Mouse (Mus musculus): Measurements from ENCODE around the gene Styk1.

DNA sequence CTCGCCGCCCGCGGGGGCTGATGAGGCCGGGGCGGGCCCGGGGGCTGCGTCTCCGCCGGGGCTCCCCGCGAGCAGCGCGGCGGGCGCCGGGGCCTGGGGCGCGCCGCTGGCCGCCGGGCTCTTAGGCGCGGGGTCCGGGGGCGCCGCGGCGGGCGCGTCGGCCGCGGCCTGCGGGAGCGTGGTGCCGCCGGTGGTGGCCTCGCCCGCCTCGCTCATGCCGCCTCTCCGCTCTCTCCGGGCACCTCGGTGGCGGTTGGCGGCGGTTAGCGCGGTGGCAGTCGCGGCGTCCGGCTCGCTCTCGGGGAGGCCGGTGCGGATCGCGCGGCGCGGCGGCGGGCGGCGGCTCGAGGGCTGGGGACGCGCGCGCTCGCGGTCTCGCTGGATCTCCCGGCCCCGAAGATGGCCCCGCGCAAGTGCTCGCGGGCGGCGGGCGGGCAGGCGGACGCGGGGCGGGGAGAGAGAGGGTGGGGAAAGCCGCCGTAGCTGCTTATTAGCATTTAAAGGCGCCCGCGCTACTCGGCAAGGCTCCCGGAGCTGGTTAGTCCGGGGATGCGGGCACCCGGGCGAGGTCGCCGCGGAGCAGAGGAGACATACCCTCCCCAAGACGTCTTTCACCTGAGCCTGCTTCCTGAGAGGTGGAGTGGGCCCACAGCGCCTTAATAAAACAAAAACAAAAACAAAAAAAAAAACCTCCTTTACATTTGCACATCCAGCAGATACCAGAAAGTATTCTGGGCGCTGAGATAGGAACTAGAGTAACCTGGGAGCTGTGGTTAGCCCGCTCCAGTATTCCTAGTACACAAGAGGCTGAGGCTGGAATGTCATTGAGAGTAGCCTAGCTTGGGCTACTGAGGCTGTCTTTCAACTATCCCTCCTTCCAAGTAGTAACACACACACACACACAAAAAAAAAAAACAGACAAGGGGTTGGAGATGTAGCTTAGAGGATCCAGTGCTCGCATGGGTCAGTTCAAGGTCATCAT lies 34.9 kb upstream of the Styk1 start, which contains the start of gene Ybx3:
- no peak for TF ChIP-seq EP300 (IDR thresholded peaks at IDR 0.05; ENCODE audit: low read depth)
- TF ChIP-seq CTCF (IDR thresholded peaks at IDR 0.05; ENCODE audit: low read depth): no peak
